Mouse (Mus musculus) liver, postnatal 0 days (tissue): ENCODE results near the gene Mras.

Experiments
- CTCF ChIP-seq: sonication (generic); IDR thresholded peaks from 2 replicates; pipeline ENCODE4 v1.5.1; 2016; ENCODE audit warnings: antibody characterized with exemption, low read depth
- EP300 ChIP-seq: IDR thresholded peaks from 2 replicates; pipeline ENCODE4 v1.6.1; 2016; ENCODE audit warnings: antibody characterized with exemption, low read depth, mild to moderate bottlenecking

- TF ChIP-seq CTCF (no peak), EP300 (no peak)
Observed at GRCm38 (mm10) chr9:99390201-99390600, 47.0 kb downstream of the Mras start.
